Mouse (Mus musculus): ENCODE measurements at regions not wholly inside any gene's neighbourhood (a gene's known extent, or its start where the extent isn't known, plus 50 kb on each side); places are given as distances from the start of the nearest gene placed in this dataset.

GRCm38 (mm10) chr14:68973636-68974101 lies 320.4 kb downstream of the Synb start:
- TF ChIP-seq POLR2A (IDR thresholded peaks at IDR 0.05; ENCODE audit: control insufficient read depth, extremely low read depth, insufficient read depth, low read length, poor library complexity) (no peak), CTCF (IDR thresholded peaks at IDR 0.05; ENCODE audit: borderline replicate concordance, control insufficient read depth, extremely low read depth, insufficient read depth, low read length, poor library complexity) (no peak)

All from thymus, adult 2 months (tissue).